Mouse (Mus musculus): ENCODE measurements around the gene Rbpjl. TPM values are rescaled to one million over a fixed set of nuclear protein-coding genes. Genes with fewer than 3 reads are reported as not detected.

The Rbpjl gene
- polyA plus RNA-seq, 1 experiment from 2014 or later: 4.9 TPM

- H3K27ac ChIP-seq (ENCODE audit: low read depth): peak overlapping the region; percentile 50; the same call in 1 of the 2 replicates
- no peak overlapping the region for H3K9ac ChIP-seq
- H3K36me3 ChIP-seq (ENCODE audit: insufficient read depth): no peaks in the 10 kb centered on the region
- H3K4me3 ChIP-seq (ENCODE audit: low read depth, low read length): no peak overlapping the region
- ATAC-seq (ENCODE audit: insufficient read depth) (no peak), DNase-seq (no peak)
- no peaks in the 10 kb centered on the region for H3K9me3 ChIP-seq (ENCODE audit: low read depth, low read length)
- no peaks in the 10 kb centered on the region for H3K27me3 ChIP-seq (ENCODE audit: insufficient read depth, low read length)
- WGBS: 45% methylated on average over 14 of the region's 14 CpGs
- peaks cover 34% of the 10 kb centered on the region for H3K4me1 ChIP-seq (ENCODE audit: insufficient read depth)
- H3K4me2 ChIP-seq: no peak overlapping the region
- no peak for TF ChIP-seq CTCF (IDR thresholded peaks at IDR 0.05; ENCODE audit: low read depth)
Measured at GRCm38 (mm10) chr2:164453047-164453757, 50.3 kb downstream of the Rbpjl start.

DNA sequence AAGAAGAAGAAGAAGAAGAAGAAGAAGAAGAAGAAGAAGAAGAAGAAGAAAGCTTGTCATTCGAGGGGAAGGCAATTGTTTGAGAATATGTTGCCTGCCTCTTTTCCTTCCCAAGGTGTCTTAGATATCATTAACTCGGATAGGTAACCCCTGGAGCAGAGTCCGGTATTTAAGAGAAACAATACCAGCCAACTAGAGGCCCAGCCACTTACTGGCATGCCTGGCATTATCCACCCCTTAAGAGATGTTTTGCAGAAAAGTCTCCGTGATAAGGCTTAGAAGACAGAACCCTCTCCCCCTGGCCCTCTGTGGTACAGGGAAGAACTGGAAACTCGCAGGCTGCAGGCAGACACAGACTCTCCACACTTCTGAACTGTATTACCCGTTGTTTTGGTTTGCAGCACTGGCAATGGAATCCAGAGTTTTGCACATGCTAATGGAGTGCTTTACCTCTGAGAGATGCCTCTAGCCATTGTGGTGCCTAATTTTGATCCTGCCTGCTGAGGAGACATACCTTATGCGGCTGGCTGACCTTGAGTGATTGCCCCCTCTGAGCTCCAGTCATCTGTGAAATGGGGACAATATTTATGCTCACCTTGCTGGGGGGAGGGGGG lies 51.1 kb downstream of the Rbpjl start:
- Histone ChIP-seq H3K4me2 (no peak overlapping the region), H3K27me3 (ENCODE audit: insufficient read depth, low read length) (no peaks in the 10 kb centered on the region), H3K9ac (no peak overlapping the region), H3K4me3 (ENCODE audit: low read depth, low read length) (no peak overlapping the region), H3K36me3 (ENCODE audit: insufficient read depth) (no peaks in the 10 kb centered on the region), H3K9me3 (ENCODE audit: low read depth, low read length) (no peaks in the 10 kb centered on the region), H3K27ac (ENCODE audit: low read depth) (no peak overlapping the region), H3K4me1 (ENCODE audit: insufficient read depth) (peaks cover 32% of the 10 kb centered on the region)
- DNase-seq: no peak
- TF ChIP-seq CTCF (IDR thresholded peaks at IDR 0.05; ENCODE audit: low read depth): no peak
- WGBS: 62% methylated on average over 7 of the region's 7 CpGs
- ATAC-seq (ENCODE audit: insufficient read depth): no peak

- peak; percentile 83 for DNase-seq
- H3K36me3 ChIP-seq (ENCODE audit: insufficient read depth): no peaks in the 10 kb centered on the region
- WGBS: 47% methylated on average over 10 of the region's 10 CpGs
- no peak overlapping the region for H3K4me2 ChIP-seq
- peaks cover 29% of the 10 kb centered on the region for H3K4me1 ChIP-seq (ENCODE audit: insufficient read depth)
- no peak overlapping the region for H3K4me3 ChIP-seq (ENCODE audit: low read depth, low read length)
- H3K27me3 ChIP-seq (ENCODE audit: insufficient read depth, low read length): no peaks in the 10 kb centered on the region
- no peak for TF ChIP-seq CTCF (IDR thresholded peaks at IDR 0.05; ENCODE audit: low read depth)
- H3K9ac ChIP-seq: no peak overlapping the region
- 0 out of 2 replicates have a peak, but pooled peaks have one; percentile 16 for ATAC-seq (ENCODE audit: insufficient read depth)
- no peaks in the 10 kb centered on the region for H3K9me3 ChIP-seq (ENCODE audit: low read depth, low read length)
- H3K27ac ChIP-seq (ENCODE audit: low read depth): peak overlapping the region; percentile 30; the same call in 1 of the 2 replicates
Measured at GRCm38 (mm10) chr2:164454846-164455245, 51.9 kb downstream of the Rbpjl start.

DNA sequence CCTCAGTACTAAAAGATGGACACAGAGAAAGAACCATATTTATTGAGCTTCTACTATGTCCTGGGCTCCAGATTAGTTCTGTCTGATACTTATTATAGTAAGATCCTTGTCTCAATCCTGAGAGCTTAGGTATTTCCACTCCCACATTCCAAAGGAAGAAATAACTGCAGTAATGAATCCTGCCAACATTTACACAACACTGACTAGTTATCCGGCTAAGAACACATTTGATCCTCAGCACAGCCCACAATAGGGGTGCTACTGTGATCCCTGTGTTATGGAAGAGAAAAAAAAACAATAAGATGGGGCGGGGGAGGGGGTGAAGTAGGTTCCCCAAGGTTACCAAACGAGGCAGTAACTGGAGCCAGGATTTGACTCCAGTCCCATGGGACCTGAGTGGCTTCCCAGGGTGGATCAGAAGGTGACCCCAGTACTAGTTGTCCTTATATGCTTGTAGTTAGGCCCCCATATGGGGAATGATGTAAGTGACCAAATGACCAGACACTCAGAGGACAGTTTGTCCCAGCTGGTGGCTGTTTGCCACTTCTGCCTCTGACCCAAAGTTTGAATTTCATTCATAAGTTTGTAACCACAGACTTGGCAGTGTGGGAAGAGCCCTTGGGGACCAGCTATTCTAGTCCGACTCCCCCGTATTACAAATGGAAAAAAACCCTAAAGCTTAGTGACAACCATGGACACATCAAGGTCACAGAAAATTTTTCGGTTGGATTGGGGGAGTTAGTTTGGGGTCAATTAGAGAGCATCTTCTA lies 52.7 kb downstream of the Rbpjl start:
- no peak for TF ChIP-seq CTCF (IDR thresholded peaks at IDR 0.05; ENCODE audit: low read depth)
- Histone ChIP-seq H3K27me3 (ENCODE audit: insufficient read depth, low read length) (no peaks in the 10 kb centered on the region), H3K4me2 (no peak overlapping the region), H3K36me3 (ENCODE audit: insufficient read depth) (no peaks in the 10 kb centered on the region), H3K9me3 (ENCODE audit: low read depth, low read length) (no peaks in the 10 kb centered on the region), H3K4me3 (ENCODE audit: low read depth, low read length) (no peak overlapping the region), H3K4me1 (ENCODE audit: insufficient read depth) (peaks cover 29% of the 10 kb centered on the region), H3K9ac (no peak overlapping the region), H3K27ac (ENCODE audit: low read depth) (0 out of 2 replicates have a peak overlapping the region, but pooled peaks have one; percentile 0)
- DNase-seq (no peak), ATAC-seq (ENCODE audit: insufficient read depth) (no peak)
- WGBS: 65% methylated on average over 6 of the region's 6 CpGs

- H3K36me3 ChIP-seq (ENCODE audit: insufficient read depth): no peaks in the 10 kb centered on the region
- ATAC-seq (ENCODE audit: insufficient read depth) (no peak), DNase-seq (no peak)
- no peaks in the 10 kb centered on the region for H3K9me3 ChIP-seq (ENCODE audit: low read depth, low read length)
- no peaks in the 10 kb centered on the region for H3K27me3 ChIP-seq (ENCODE audit: insufficient read depth, low read length)
- no peak overlapping the region for H3K4me3 ChIP-seq (ENCODE audit: low read depth, low read length)
- TF ChIP-seq CTCF (IDR thresholded peaks at IDR 0.05; ENCODE audit: low read depth): no peak
- peak overlapping the region; percentile 87 for H3K27ac ChIP-seq (ENCODE audit: low read depth)
- H3K4me2 ChIP-seq: peak overlapping the region; percentile 38; the same call in 1 of the 2 replicates
- no peak overlapping the region for H3K9ac ChIP-seq
- H3K4me1 ChIP-seq (ENCODE audit: insufficient read depth): peaks cover 29% of the 10 kb centered on the region
- WGBS: 57% methylated on average over 1 of the region's 1 CpGs
Measured at GRCm38 (mm10) chr2:164456413-164456812, 53.5 kb downstream of the Rbpjl start.

DNA sequence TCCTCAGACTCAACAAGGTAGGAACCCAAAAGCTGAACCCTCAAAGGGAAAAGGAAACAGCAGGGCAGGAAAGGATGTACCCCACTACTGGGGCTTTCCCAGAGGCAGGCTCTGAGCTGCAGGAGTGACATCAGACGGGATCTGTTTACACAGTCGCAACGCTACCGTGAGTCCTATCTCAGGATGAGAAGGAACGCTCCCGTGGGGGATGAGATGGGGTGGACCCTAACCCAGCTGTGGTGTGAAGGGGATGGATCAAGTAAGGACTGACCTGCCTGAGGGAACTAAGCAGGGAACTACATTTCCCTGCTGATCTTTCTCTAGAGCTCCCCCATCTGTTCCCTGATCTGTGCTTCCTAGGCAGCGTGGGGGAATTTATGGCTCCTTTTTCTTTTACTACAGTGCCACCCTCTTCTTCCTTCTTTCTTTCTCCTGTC lies 53.9 kb downstream of the Rbpjl start, which contains the start of gene Sys1:
Gene Sys1 (plus strand): TSS at position 101 of the 437 bp plus-strand sequence.
- H3K9ac ChIP-seq: 0 out of 2 replicates have a peak within 1 kb of the TSS, but pooled peaks have one; percentile 21
- peak; percentile 52 for DNase-seq
- peak within 1 kb of the TSS; percentile 38 for H3K4me2 ChIP-seq
- peak within 1 kb of the TSS; percentile 87 for H3K27ac ChIP-seq (ENCODE audit: low read depth)
- peak; percentile 30; the same call in 1 of the 2 replicates for TF ChIP-seq CTCF (IDR thresholded peaks at IDR 0.05; ENCODE audit: low read depth)
- no peaks in the 10 kb centered on the region for H3K27me3 ChIP-seq (ENCODE audit: insufficient read depth, low read length)
- H3K4me3 ChIP-seq (ENCODE audit: low read depth, low read length): 0 out of 2 replicates have a peak within 1 kb of the TSS, but pooled peaks have one; percentile 10
- no peaks in the 10 kb centered on the region for H3K9me3 ChIP-seq (ENCODE audit: low read depth, low read length)
- ATAC-seq (ENCODE audit: insufficient read depth): no peak
- WGBS: 2% methylated on average over 7 of the region's 7 CpGs
- H3K36me3 ChIP-seq (ENCODE audit: insufficient read depth): no peaks in the 10 kb centered on the region
- H3K4me1 ChIP-seq (ENCODE audit: insufficient read depth): peaks cover 25% of the 10 kb centered on the region
